Mouse (Mus musculus): ENCODE measurements around the gene Mrps18a.

GRCm38 (mm10) chr17:46161179-46161578 is 50.4 kb downstream of the Mrps18a start:
- TF ChIP-seq MAFK (IDR thresholded peaks at IDR 0.05; ENCODE audit: insufficient read depth, low read depth, low read length) (no peak), ZC3H11A (IDR thresholded peaks at IDR 0.05; ENCODE audit: borderline replicate concordance, low read depth, low read length) (no peak), CHD2 (IDR thresholded peaks at IDR 0.05; ENCODE audit: low read depth, low read length) (no peak), HCFC1 (IDR thresholded peaks at IDR 0.05; ENCODE audit: borderline replicate concordance, insufficient read depth, low read length) (no peak)

All from ES-E14 (cell line).